Mouse (Mus musculus) urinary bladder, postnatal 4 days (tissue): ENCODE measurements around the gene Fstl4.
"Not testable (repeated sequence)": the region's sequence is repeated elsewhere in the genome, so short reads cannot be mapped to it uniquely, and the experiment has no call there.

Experiments used
- DNase-seq, 2 experiments: peaks; one replicate each; pipeline ENCODE4 v3.0.0; 2021 to 2022; ENCODE audit warnings: low spot score in 2 of 2

Gene Fstl4

GRCm38 (mm10) chr11:53085858-53086565, 321.6 kb downstream of the Fstl4 start:
- DNase-seq = no peak

GRCm38 (mm10) chr11:53087896-53088295, 323.5 kb downstream of the Fstl4 start:
- not testable (repeated sequence) for DNase-seq

- DNase-seq = no peak
Observed at GRCm38 (mm10) chr11:53091596-53091995, 327.2 kb downstream of the Fstl4 start.

GRCm38 (mm10) chr11:53096871-53097270, 332.4 kb downstream of the Fstl4 start:
- DNase-seq = no peak

GRCm38 (mm10) chr11:53097331-53097730, 332.9 kb downstream of the Fstl4 start:
- no peak for DNase-seq

GRCm38 (mm10) chr11:53097870-53098269, 333.4 kb downstream of the Fstl4 start:
- DNase-seq = no peak

GRCm38 (mm10) chr11:53098780-53099198, 334.4 kb downstream of the Fstl4 start:
- no peak for DNase-seq

- no peak for DNase-seq
Observed at GRCm38 (mm10) chr11:53099322-53099721, 334.9 kb downstream of the Fstl4 start.

GRCm38 (mm10) chr11:53101732-53102131, 337.3 kb downstream of the Fstl4 start:
- DNase-seq = no peak

GRCm38 (mm10) chr11:53103601-53104325, 339.3 kb downstream of the Fstl4 start:
- DNase-seq = no peak

- DNase-seq = no peak
Observed at GRCm38 (mm10) chr11:53107706-53108105, 343.3 kb downstream of the Fstl4 start.

GRCm38 (mm10) chr11:53108798-53109197, 344.4 kb downstream of the Fstl4 start:
- no peak for DNase-seq

GRCm38 (mm10) chr11:53109701-53110467, 345.4 kb downstream of the Fstl4 start:
- DNase-seq = no peak

GRCm38 (mm10) chr11:53115711-53116110, 351.3 kb downstream of the Fstl4 start:
- no peak for DNase-seq

GRCm38 (mm10) chr11:53116356-53116755, 351.9 kb downstream of the Fstl4 start:
- DNase-seq = no peak

GRCm38 (mm10) chr11:53118226-53118965, 354.0 kb downstream of the Fstl4 start:
- no peak for DNase-seq

GRCm38 (mm10) chr11:53119966-53120365, 355.5 kb downstream of the Fstl4 start:
- DNase-seq = no peak

- no peak for DNase-seq
Observed at GRCm38 (mm10) chr11:53121208-53121607, 356.8 kb downstream of the Fstl4 start.

GRCm38 (mm10) chr11:53124799-53125198, 360.4 kb downstream of the Fstl4 start:
- no peak for DNase-seq

- DNase-seq = no peak
Observed at GRCm38 (mm10) chr11:53126660-53127059, 362.2 kb downstream of the Fstl4 start.

- no peak for DNase-seq
Observed at GRCm38 (mm10) chr11:53128661-53129060, 364.2 kb downstream of the Fstl4 start.
